Comparison of ENCODE assay signal across 19 mouse cellular contexts in genomic region chr19:6082156-6082555, GRCm38 (mm10). TPM values are rescaled to one million over a fixed set of nuclear protein-coding genes. Genes with fewer than 3 reads are reported as not detected.
DNase-seq lines count a peak whose midpoint lies in the region; ATAC-seq and TF ChIP-seq lines count a peak whose summit lies in the region.
"Had no signal": no experiment of that assay in that cellular context is flagged by ENCODE, and none has a peak within 500 bp of the region (broad histone marks: within the 10 kb centered on the region; RNA-seq: fewer than 3 reads in every experiment).

Gene Gm28374, minus strand, starts transcription at chr19:6082256.

- WGBS in kidney, embryonic 15.5 days: 90% methylated on average over 9 of the region's 9 CpGs
- 88% methylated on average over 9 of the region's 9 CpGs for WGBS in kidney, adult 2 months
- 91% methylated on average over 9 of the region's 9 CpGs for WGBS in midbrain, embryonic 10.5 days
- WGBS in midbrain, embryonic 15.5 days: 88% methylated on average over 9 of the region's 9 CpGs

- H3K27ac ChIP-seq in kidney, embryonic 15.5 days: no peak within 1 kb of the TSS
- H3K27ac ChIP-seq in kidney, adult 2 months (ENCODE audit: insufficient read depth, low read depth, low read length): no peak within 1 kb of the TSS
- no peak within 1 kb of the TSS for H3K27ac ChIP-seq in midbrain, embryonic 10.5 days (replicated peaks)
- no peak within 1 kb of the TSS for H3K27ac ChIP-seq in midbrain, embryonic 15.5 days
- H3K27ac ChIP-seq: embryonic facial prominence, embryonic 13.5 days; heart, adult 2 months; hindbrain, embryonic 12.5 days; hindbrain, embryonic 15.5 days had no signal

- peak within 1 kb of the TSS; percentile 64; the same call in 1 of the 2 replicates for H3K4me3 ChIP-seq in kidney, embryonic 15.5 days (replicated peaks)
- no peak within 1 kb of the TSS for H3K4me3 ChIP-seq in kidney, adult 2 months (ENCODE audit: insufficient read depth, low read depth, low read length)
- H3K4me3 ChIP-seq in midbrain, embryonic 10.5 days: peak within 1 kb of the TSS; percentile 24; the same call in 1 of the 2 replicates
- H3K4me3 ChIP-seq in midbrain, embryonic 15.5 days: no peak within 1 kb of the TSS
- H3K4me3 ChIP-seq: heart, adult 2 months; hindbrain, embryonic 12.5 days had no signal

- H3K27me3 ChIP-seq in kidney, embryonic 15.5 days: no peaks in the 10 kb centered on the region
- H3K27me3 ChIP-seq in kidney, adult 2 months (replicated peaks; ENCODE audit: control insufficient read depth, insufficient read depth, low read length): no peaks in the 10 kb centered on the region
- H3K27me3 ChIP-seq in midbrain, embryonic 10.5 days (ENCODE audit: low read depth, poor library complexity, severe bottlenecking): no peaks in the 10 kb centered on the region
- no peaks in the 10 kb centered on the region for H3K27me3 ChIP-seq in midbrain, embryonic 15.5 days (replicated peaks)
- H3K27me3 ChIP-seq: embryonic facial prominence, embryonic 13.5 days; hindbrain, embryonic 12.5 days; hindbrain, embryonic 15.5 days; Patski had no signal

- TF ChIP-seq POLR2A in kidney, adult 2 months (IDR thresholded peaks at IDR 0.05; ENCODE audit: low read depth, low read length): no peak

- H3K9me3 ChIP-seq in kidney, embryonic 15.5 days (replicated peaks): no peaks in the 10 kb centered on the region
- no peaks in the 10 kb centered on the region for H3K9me3 ChIP-seq in midbrain, embryonic 10.5 days (replicated peaks)
- no peaks in the 10 kb centered on the region for H3K9me3 ChIP-seq in midbrain, embryonic 15.5 days
- H3K9me3 ChIP-seq: embryonic facial prominence, embryonic 13.5 days; hindbrain, embryonic 12.5 days; hindbrain, embryonic 15.5 days had no signal

- peaks cover 32% of the 10 kb centered on the region for H3K4me1 ChIP-seq in kidney, embryonic 15.5 days
- no peaks in the 10 kb centered on the region; the same call in 1 of the 2 replicates for H3K4me1 ChIP-seq in kidney, adult 2 months (ENCODE audit: control insufficient read depth, insufficient read depth, low read length)
- peaks cover 33% of the 10 kb centered on the region for H3K4me1 ChIP-seq in midbrain, embryonic 10.5 days
- H3K4me1 ChIP-seq in midbrain, embryonic 15.5 days: peaks cover 29% of the 10 kb centered on the region

- peak; percentile 13 for DNase-seq in cerebellum, adult 9-10 months
- DNase-seq in cerebellum, postnatal 36 days: no peak
- no peak for DNase-seq in kidney, adult 2 months
- no peak for DNase-seq in midbrain, embryonic 10.5 days (ENCODE audit: low spot score)
- DNase-seq in MN1 (ENCODE audit: low spot score): peak; percentile 87
- DNase-seq in spleen, postnatal 14 days (ENCODE audit: low spot score in 2 of 2): no peak
- DNase-seq: adrenal gland, postnatal 14 days; cerebellum, adult 11 months; cerebellum, adult 2 months; cerebellum, postnatal 10 days; gastrocnemius, postnatal 25 days; heart, adult 2 months had no signal

- peaks cover 53% of the 10 kb centered on the region for H3K36me3 ChIP-seq in kidney, embryonic 15.5 days
- H3K36me3 ChIP-seq in kidney, adult 2 months (ENCODE audit: control insufficient read depth, insufficient read depth, low read length): no peaks in the 10 kb centered on the region
- peaks cover 48% of the 10 kb centered on the region for H3K36me3 ChIP-seq in midbrain, embryonic 10.5 days
- H3K36me3 ChIP-seq in midbrain, embryonic 15.5 days (replicated peaks): peaks cover 14% of the 10 kb centered on the region; the same call in 1 of the 2 replicates

- H3K9ac ChIP-seq in kidney, embryonic 15.5 days: no peak within 1 kb of the TSS
- no peak within 1 kb of the TSS for H3K9ac ChIP-seq in midbrain, embryonic 15.5 days
- H3K9ac ChIP-seq: hindbrain, embryonic 12.5 days; hindbrain, embryonic 15.5 days had no signal

- no peak for ATAC-seq in kidney, embryonic 15.5 days (replicated peaks; ENCODE audit: low FRiP score)
- no peak for ATAC-seq in midbrain, embryonic 15.5 days (replicated peaks)
- ATAC-seq: forebrain, embryonic 14.5 days; Patski had no signal

- TF ChIP-seq CTCF in kidney, adult 2 months (conservative IDR thresholded peaks at IDR 0.05; ENCODE audit: insufficient read depth, insufficient read length, low read depth, low read length): no peak

- no peak within 1 kb of the TSS for H3K4me2 ChIP-seq in kidney, embryonic 15.5 days
- no peak within 1 kb of the TSS for H3K4me2 ChIP-seq in midbrain, embryonic 15.5 days

RNA-seq across cellular contexts. Expression of gene Gm28374, which starts in this region (rescaled TPM):
- 1.6 and 2.0 TPM in 2 replicates for polyA plus RNA-seq in kidney, embryonic 15.5 days (2015; fragmentation: Nextera tagmentation; extraction: Ambion mirVana)
- polyA plus RNA-seq in kidney, adult 2 months (2012; rRNA removed): not detected in 2 replicates
- polyA plus RNA-seq in midbrain, embryonic 10.5 days (2016; fragmentation: Nextera tagmentation; extraction: Ambion mirVana): 2.4 and 3.1 TPM in 2 replicates
- polyA plus RNA-seq in midbrain, embryonic 15.5 days (2015; fragmentation: Nextera tagmentation; extraction: Ambion mirVana): 1.3 and 1.5 TPM in 2 replicates
- polyA plus RNA-seq: heart, adult 2 months had no signal

Comparison
In these comparisons a context has a peak if more than half of its experiments do, and no peak if none do; other contexts are left out.
1. DNase-seq: peak in cerebellum, adult 9-10 months (single experiment) and MN1 (single experiment); none in cerebellum, postnatal 36 days (0 of 2), kidney, adult 2 months (single experiment), midbrain, embryonic 10.5 days (single experiment) and spleen, postnatal 14 days (0 of 2).
2. H3K4me3 ChIP-seq: peak in kidney, embryonic 15.5 days (single experiment) and midbrain, embryonic 10.5 days (single experiment); none in kidney, adult 2 months (single experiment) and midbrain, embryonic 15.5 days (single experiment).